Mouse (Mus musculus) brain, embryonic 18.5 days (tissue): ENCODE measurements at regions not wholly inside any gene's neighbourhood (a gene's known extent, or its start where the extent isn't known, plus 50 kb on each side); places are given as distances from the start of the nearest gene placed in this dataset.

Experiments
- DNase-seq: peaks from one replicate; pipeline ENCODE4 v3.0.0-alpha.2; 2012; ENCODE audit warnings: low read depth, low spot score

- DNase-seq, result no peak
These were observed 347.2 kb upstream of the Ubash3b start for GRCm38 (mm10) chr9:41508746-41509145.

GRCm38 (mm10) chr9:41498326-41498725, 336.8 kb upstream of the Ubash3b start:
- peak; percentile 18 for DNase-seq

GRCm38 (mm10) chr9:41490112-41490511, 328.6 kb upstream of the Ubash3b start:
- no peak for DNase-seq

- no peak for DNase-seq
These were observed 326.5 kb upstream of the Ubash3b start for GRCm38 (mm10) chr9:41488046-41488445.

- DNase-seq, result no peak
These were observed 321.7 kb upstream of the Ubash3b start for GRCm38 (mm10) chr9:41483218-41483617.

- DNase-seq, result no peak
These were observed 320.2 kb upstream of the Ubash3b start for GRCm38 (mm10) chr9:41481611-41482266.

GRCm38 (mm10) chr9:41479854-41480749, 318.6 kb upstream of the Ubash3b start:
- DNase-seq, result no peak

GRCm38 (mm10) chr9:41479085-41479484, 317.6 kb upstream of the Ubash3b start:
- DNase-seq, result no peak

GRCm38 (mm10) chr9:41478106-41478848, 316.8 kb upstream of the Ubash3b start:
- DNase-seq, result no peak

- DNase-seq, result no peak
These were observed 313.8 kb upstream of the Ubash3b start for GRCm38 (mm10) chr9:41475326-41475725.

GRCm38 (mm10) chr9:41474945-41475297, 313.4 kb upstream of the Ubash3b start:
- no peak for DNase-seq

GRCm38 (mm10) chr9:41474244-41474944, 312.9 kb upstream of the Ubash3b start:
- peak; percentile 63 for DNase-seq

- DNase-seq, result no peak
These were observed 312.0 kb upstream of the Ubash3b start for GRCm38 (mm10) chr9:41473506-41473905.

GRCm38 (mm10) chr9:41471345-41471744, 309.8 kb upstream of the Ubash3b start:
- DNase-seq, result no peak

- DNase-seq, result no peak
These were observed 308.5 kb upstream of the Ubash3b start for GRCm38 (mm10) chr9:41470010-41470409.

- DNase-seq, result no peak
These were observed 307.9 kb upstream of the Ubash3b start for GRCm38 (mm10) chr9:41469414-41469813.

- DNase-seq, result no peak
These were observed 302.7 kb upstream of the Ubash3b start for GRCm38 (mm10) chr9:41464057-41464685.

GRCm38 (mm10) chr9:41461742-41462141, 300.2 kb upstream of the Ubash3b start:
- DNase-seq, result no peak

GRCm38 (mm10) chr9:41460709-41461108, 299.2 kb upstream of the Ubash3b start:
- DNase-seq, result no peak

- no peak for DNase-seq
These were observed 295.5 kb upstream of the Ubash3b start for GRCm38 (mm10) chr9:41457003-41457402.

- no peak for DNase-seq
These were observed 290.2 kb upstream of the Ubash3b start for GRCm38 (mm10) chr9:41451738-41452137.
